Mouse (Mus musculus) embryonic facial prominence, embryonic 12.5 days (tissue): ENCODE measurements around the gene Acot12. TPM values are rescaled to one million over a fixed set of nuclear protein-coding genes. Genes with fewer than 3 reads are reported as not detected.

Source experiments
- ATAC-seq: fragments of 200-750 bp; cut with Nextera tagmentation; 2 replicates; pipeline ENCODE4 v1.8.0; 2017; ENCODE audit not compliant: insufficient number of reproducible peaks, insufficient read depth, low FRiP score, low TSS enrichment
- H3K27ac ChIP-seq: fragments of 300-500 bp; sonication (generic); 2 replicates; pipeline ENCODE4 v1.5.1; 2016; ENCODE audit warnings: mild to moderate bottlenecking
- H3K27me3 ChIP-seq: fragments of 300-500 bp; sonication (generic); 2 replicates; pipeline ENCODE4 v1.6.1; 2016; ENCODE audit warnings: mild to moderate bottlenecking, moderate library complexity
- H3K36me3 ChIP-seq: fragments of 300-500 bp; sonication (generic); 2 replicates; pipeline ENCODE4 v1.6.1; 2016; ENCODE audit warnings: mild to moderate bottlenecking
- H3K4me1 ChIP-seq: fragments of 300-500 bp; sonication (generic); 2 replicates; pipeline ENCODE4 v1.6.1; 2016
- H3K4me2 ChIP-seq: fragments of 300-500 bp; sonication (generic); replicated peaks from 2 replicates; pipeline ENCODE4 v1.6.1; 2016; ENCODE audit warnings: mild to moderate bottlenecking, moderate library complexity
- H3K4me3 ChIP-seq: fragments of 300-500 bp; sonication (generic); 2 replicates; pipeline ENCODE4 v1.5.1; 2016; ENCODE audit warnings: mild to moderate bottlenecking
- H3K9ac ChIP-seq: fragments of 300-500 bp; sonication (generic); 2 replicates; pipeline ENCODE4 v1.6.1; 2016; ENCODE audit warnings: mild to moderate bottlenecking, moderate library complexity
- H3K9me3 ChIP-seq: fragments of 300-500 bp; sonication (generic); 2 replicates; pipeline ENCODE4 v1.6.1; 2016; ENCODE audit warnings: mild to moderate bottlenecking, moderate library complexity
- WGBS: fragments of 180-500 bp; shearing (Covaris S2); methylation state at CpG from one replicate; pipeline ENCODE4 v1.1.7; 2016; 5-methylcytosine and 5-hydroxymethylcytosine counted together
- polyA plus RNA-seq: library from polyadenylated mRNA; unstranded; fragments of >200 nt; fragmentation: Nextera tagmentation; extraction: Ambion mirVana; gene quantifications from 2 replicates; pipeline ENCODE4 v1.2.1, GENCODE M21; 2016

Acot12 gene
- polyA plus RNA-seq, 1 experiment from 2014 or later: 0.06 TPM

- ATAC-seq: no peak
- Histone ChIP-seq H3K4me1 (peaks cover 11% of the 10 kb centered on the region; the same call in 1 of the 2 replicates), H3K27me3 (peaks cover 15% of the 10 kb centered on the region), H3K4me3 (no peak overlapping the region), H3K36me3 (no peaks in the 10 kb centered on the region), H3K9me3 (no peaks in the 10 kb centered on the region), H3K4me2 (no peak overlapping the region), H3K27ac (no peak overlapping the region), H3K9ac (no peak overlapping the region)
- WGBS: 93% methylated on average over 1 of the region's 1 CpGs
Measured at GRCm38 (mm10) chr13:91737191-91737590, 4.1 kb upstream of the Acot12 start.

DNA sequence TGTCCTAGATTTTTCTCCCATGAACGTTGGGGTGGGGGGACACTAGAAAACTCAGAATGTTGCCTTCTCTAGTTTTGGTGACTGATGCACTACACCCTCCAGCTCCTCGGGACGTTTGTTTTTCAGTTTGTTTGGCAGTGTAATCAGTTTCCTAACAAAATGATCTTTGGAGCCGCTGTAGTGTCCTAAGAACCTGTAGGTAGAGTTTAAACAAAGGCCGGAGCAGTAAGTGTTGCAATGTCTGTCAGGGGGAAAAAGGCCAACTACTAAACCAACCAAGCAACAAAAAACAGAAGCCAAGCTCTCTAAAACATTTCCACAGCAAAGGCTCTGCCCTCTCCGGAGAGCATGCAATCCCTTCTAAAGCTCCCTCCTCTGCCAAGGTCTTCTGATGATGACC, 461 bp upstream of the Acot12 start:
- no peaks in the 10 kb centered on the region for H3K9me3 ChIP-seq

GRCm38 (mm10) chr13:91743180-91743579, 1.9 kb downstream of the Acot12 start:
- Histone ChIP-seq H3K36me3 (no peaks in the 10 kb centered on the region), H3K9me3 (no peaks in the 10 kb centered on the region), H3K27me3 (peaks cover 18% of the 10 kb centered on the region), H3K4me2 (no peak overlapping the region), H3K9ac (no peak overlapping the region), H3K4me1 (peaks cover 11% of the 10 kb centered on the region; the same call in 1 of the 2 replicates), H3K27ac (no peak overlapping the region), H3K4me3 (no peak overlapping the region)
- ATAC-seq: no peak
- WGBS: 81% methylated on average over 3 of the region's 3 CpGs

More for the DNA sequence above, 461 bp upstream of the Acot12 start:
- Histone ChIP-seq H3K9ac (0 out of 2 replicates have a peak overlapping the region, but pooled peaks have one; percentile 49), H3K4me1 (peaks cover 11% of the 10 kb centered on the region; the same call in 1 of the 2 replicates), H3K27ac (no peak overlapping the region), H3K27me3 (peaks cover 18% of the 10 kb centered on the region), H3K4me3 (peak overlapping the region; percentile 39; the same call in 1 of the 2 replicates), H3K36me3 (no peaks in the 10 kb centered on the region), H3K4me2 (peak overlapping the region; percentile 77)
- WGBS: 68% methylated on average over 6 of the region's 6 CpGs
- ATAC-seq: no peak

DNA sequence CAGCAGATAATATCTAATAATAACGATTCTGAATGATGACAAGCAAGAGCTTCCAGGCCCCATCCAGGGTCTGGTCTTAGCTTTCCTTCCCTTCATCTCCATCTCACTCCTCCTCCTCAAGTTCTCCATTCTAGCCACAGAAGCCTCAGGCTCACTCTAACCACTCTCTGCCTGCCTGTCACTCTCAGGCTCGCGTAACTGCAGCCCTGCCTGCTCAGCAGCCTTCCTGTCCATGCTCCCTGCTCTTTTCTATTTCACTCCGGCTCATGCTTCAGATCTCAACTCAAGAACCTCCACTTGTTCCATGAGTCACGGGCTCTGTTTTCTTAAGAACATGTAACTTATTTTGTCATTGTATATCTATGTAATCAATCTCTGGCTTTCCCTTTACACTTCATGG, 5.2 kb downstream of the Acot12 start:
- no peaks in the 10 kb centered on the region for H3K36me3 ChIP-seq
- H3K9ac ChIP-seq: no peak overlapping the region
- H3K9me3 ChIP-seq: no peaks in the 10 kb centered on the region
- H3K27ac ChIP-seq: no peak overlapping the region
- peaks cover 8% of the 10 kb centered on the region for H3K27me3 ChIP-seq
- no peak overlapping the region for H3K4me2 ChIP-seq
- H3K4me3 ChIP-seq: no peak overlapping the region
- WGBS: 77% methylated on average over 5 of the region's 5 CpGs
- no peak for ATAC-seq
- H3K4me1 ChIP-seq: peaks cover 7% of the 10 kb centered on the region; the same call in 1 of the 2 replicates

GRCm38 (mm10) chr13:91748401-91748800, 7.1 kb downstream of the Acot12 start:
- no peak for ATAC-seq
- Histone ChIP-seq H3K27ac (no peak overlapping the region), H3K36me3 (no peaks in the 10 kb centered on the region), H3K9ac (no peak overlapping the region), H3K4me3 (no peak overlapping the region), H3K27me3 (no peaks in the 10 kb centered on the region), H3K4me2 (no peak overlapping the region), H3K4me1 (no peaks in the 10 kb centered on the region), H3K9me3 (no peaks in the 10 kb centered on the region)
- 85% methylated on average over 2 of the region's 2 CpGs for WGBS

DNA sequence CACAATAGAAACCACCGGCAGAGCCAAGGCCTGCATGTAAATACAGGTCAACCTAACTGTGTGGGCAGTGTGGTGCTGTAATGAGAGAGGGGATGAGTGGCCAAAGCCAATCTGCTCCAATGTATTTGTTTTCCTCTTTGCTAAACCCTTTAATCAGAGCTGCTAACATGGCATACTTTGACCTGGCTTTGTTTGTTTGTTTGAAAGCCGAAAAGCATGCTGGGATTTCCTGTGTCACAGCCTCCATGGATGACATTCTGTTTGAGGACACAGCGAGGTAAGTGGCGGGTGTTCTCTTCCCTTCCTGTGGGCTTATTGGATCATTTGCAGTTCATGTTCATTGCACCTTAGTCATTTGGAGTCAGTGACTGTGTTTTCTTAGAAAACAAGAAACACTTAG, 8.7 kb downstream of the Acot12 start:
- Histone ChIP-seq H3K27me3 (no peaks in the 10 kb centered on the region), H3K9me3 (no peaks in the 10 kb centered on the region), H3K4me1 (no peaks in the 10 kb centered on the region), H3K36me3 (no peaks in the 10 kb centered on the region), H3K9ac (no peak overlapping the region), H3K4me3 (no peak overlapping the region), H3K27ac (no peak overlapping the region), H3K4me2 (no peak overlapping the region)
- no peak for ATAC-seq
- WGBS: 64% methylated on average over 4 of the region's 4 CpGs

DNA sequence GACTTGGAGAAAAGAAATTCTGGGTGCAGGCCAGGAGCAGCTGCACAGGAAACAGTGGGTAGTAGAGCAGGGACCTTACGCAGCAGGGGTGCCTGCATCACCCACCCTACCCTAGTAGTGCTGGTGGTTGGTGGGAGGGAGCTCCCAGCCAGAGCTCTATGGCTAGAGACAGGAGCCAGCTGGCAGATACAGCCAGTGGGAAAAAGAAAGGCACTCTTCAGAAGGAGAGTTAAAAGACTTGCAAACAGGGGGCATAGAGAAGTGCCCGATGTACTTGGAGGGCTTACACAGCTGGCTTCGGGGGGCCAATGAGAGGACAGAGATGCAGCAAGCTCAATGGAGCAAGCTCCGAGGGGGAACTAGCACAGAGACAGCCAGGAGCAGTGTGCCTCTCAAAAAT, 12.4 kb downstream of the Acot12 start:
- WGBS: 57% methylated on average over 4 of the region's 4 CpGs
- no peak overlapping the region for H3K27ac ChIP-seq
- no peak overlapping the region for H3K4me3 ChIP-seq

GRCm38 (mm10) chr13:91754762-91755161, 13.4 kb downstream of the Acot12 start:
- no peak for ATAC-seq
- Histone ChIP-seq H3K36me3 (no peaks in the 10 kb centered on the region), H3K27me3 (no peaks in the 10 kb centered on the region), H3K9ac (no peak overlapping the region), H3K4me1 (no peaks in the 10 kb centered on the region), H3K4me3 (no peak overlapping the region), H3K4me2 (no peak overlapping the region), H3K9me3 (no peaks in the 10 kb centered on the region), H3K27ac (no peak overlapping the region)

More for the DNA sequence above, 12.4 kb downstream of the Acot12 start:
- Histone ChIP-seq H3K36me3 (no peaks in the 10 kb centered on the region), H3K4me2 (no peak overlapping the region), H3K4me1 (no peaks in the 10 kb centered on the region), H3K9ac (no peak overlapping the region), H3K9me3 (no peaks in the 10 kb centered on the region), H3K27me3 (no peaks in the 10 kb centered on the region)
- ATAC-seq: no peak

DNA sequence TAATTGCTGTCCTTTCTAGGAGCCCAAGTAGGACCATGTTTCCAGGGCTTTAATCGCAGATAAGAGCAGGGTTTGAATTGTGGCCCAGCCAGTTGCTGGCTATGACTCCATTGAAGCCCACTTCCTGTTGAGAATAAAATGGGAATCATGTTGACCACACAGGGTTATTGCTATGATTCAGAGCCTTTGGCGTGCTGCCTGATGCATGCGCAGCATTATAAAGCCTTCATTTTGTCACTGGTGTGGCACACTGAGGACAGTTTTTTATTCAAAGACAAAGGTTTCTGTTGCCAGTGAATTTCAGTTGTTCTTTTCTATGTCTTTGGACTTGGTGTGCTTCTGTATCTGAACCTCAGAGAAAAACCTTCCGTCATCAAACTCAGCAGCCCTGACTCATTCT, 14.9 kb downstream of the Acot12 start:
- Histone ChIP-seq H3K9me3 (no peaks in the 10 kb centered on the region), H3K9ac (no peak overlapping the region), H3K27me3 (no peaks in the 10 kb centered on the region), H3K4me1 (no peaks in the 10 kb centered on the region), H3K4me3 (no peak overlapping the region), H3K27ac (no peak overlapping the region), H3K4me2 (no peak overlapping the region), H3K36me3 (no peaks in the 10 kb centered on the region)
- ATAC-seq: no peak
- 94% methylated on average over 4 of the region's 4 CpGs for WGBS

GRCm38 (mm10) chr13:91758316-91759048, 17.2 kb downstream of the Acot12 start:
- H3K4me1 ChIP-seq: no peaks in the 10 kb centered on the region
- H3K27me3 ChIP-seq: no peaks in the 10 kb centered on the region
- 80% methylated on average over 7 of the region's 7 CpGs for WGBS
- no peaks in the 10 kb centered on the region for H3K36me3 ChIP-seq
- no peak overlapping the region for H3K4me2 ChIP-seq
- H3K4me3 ChIP-seq: no peak overlapping the region
- H3K9ac ChIP-seq: no peak overlapping the region
- H3K9me3 ChIP-seq: no peaks in the 10 kb centered on the region
- H3K27ac ChIP-seq: no peak overlapping the region
- ATAC-seq: no peak

DNA sequence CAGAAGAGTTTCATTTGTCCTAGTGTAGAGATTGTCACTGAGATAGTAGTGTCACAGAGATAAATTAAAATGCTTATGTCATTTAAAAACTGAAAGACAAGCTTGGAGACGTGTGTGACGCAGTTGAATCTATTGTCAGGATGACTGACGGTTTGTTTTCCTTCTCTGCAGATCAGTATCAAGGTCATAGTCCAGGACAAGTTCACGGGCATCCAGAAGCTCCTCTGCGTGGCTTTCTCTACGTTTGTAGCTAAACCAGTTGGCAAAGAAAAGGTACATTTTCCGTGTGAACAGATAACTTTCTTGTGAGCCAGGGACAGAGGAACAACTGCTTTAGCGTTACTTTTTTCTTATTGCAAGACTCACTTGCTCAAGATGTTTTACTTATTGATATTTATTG, 18.5 kb downstream of the Acot12 start:
- Histone ChIP-seq H3K4me1 (no peaks in the 10 kb centered on the region), H3K9me3 (no peaks in the 10 kb centered on the region), H3K4me2 (no peak overlapping the region), H3K27me3 (no peaks in the 10 kb centered on the region), H3K9ac (no peak overlapping the region), H3K36me3 (no peaks in the 10 kb centered on the region), H3K27ac (no peak overlapping the region), H3K4me3 (no peak overlapping the region)
- 76% methylated on average over 8 of the region's 8 CpGs for WGBS
- ATAC-seq: no peak

DNA sequence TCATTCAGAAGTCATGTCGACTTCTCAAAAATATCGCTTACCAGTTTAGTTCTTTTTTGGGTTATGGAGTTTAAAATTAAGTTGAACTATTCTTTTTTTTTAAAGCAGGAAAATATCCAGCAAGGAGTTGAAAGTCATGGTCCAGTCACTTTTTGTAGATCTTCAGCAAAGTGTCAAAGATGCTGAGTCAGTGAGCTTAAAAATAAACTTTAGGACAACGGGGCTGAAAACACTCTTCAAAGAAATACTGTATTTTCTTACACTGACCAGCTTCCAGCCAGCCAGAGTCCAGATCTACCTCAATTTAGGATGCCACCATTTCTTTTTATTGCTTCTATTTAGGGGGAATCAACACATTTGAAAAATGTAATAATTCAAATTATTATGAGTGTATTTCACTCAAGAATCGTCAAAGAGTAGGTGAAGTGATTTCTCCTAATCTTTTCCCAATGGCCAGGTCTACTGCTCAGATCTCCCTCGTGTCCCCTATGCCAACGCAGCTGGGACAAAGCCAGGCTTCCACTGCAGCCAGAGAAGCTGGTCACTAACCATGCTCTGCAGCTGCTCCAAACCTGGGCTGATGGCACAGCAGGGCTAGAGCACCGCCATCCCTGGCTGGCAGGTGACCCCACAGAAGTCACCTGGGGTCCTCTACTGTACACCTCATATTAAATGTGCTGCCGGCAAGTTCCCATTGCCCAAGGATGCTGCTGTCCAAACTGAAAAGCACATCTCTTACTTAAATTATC, 19.2 kb downstream of the Acot12 start:
- WGBS: 89% methylated on average over 8 of the region's 8 CpGs
- Histone ChIP-seq H3K4me2 (no peak overlapping the region), H3K27ac (no peak overlapping the region), H3K27me3 (no peaks in the 10 kb centered on the region), H3K9ac (no peak overlapping the region), H3K4me3 (no peak overlapping the region), H3K9me3 (no peaks in the 10 kb centered on the region), H3K4me1 (no peaks in the 10 kb centered on the region), H3K36me3 (no peaks in the 10 kb centered on the region)
- no peak for ATAC-seq
